Mouse (Mus musculus) urinary bladder, postnatal 10 days (tissue): ENCODE measurements around the gene Hoxb2.

Experiments used
- DNase-seq: peaks from one replicate; pipeline ENCODE4 v3.0.0; 2022; ENCODE audit warnings: low spot score

Hoxb2 gene

DNA sequence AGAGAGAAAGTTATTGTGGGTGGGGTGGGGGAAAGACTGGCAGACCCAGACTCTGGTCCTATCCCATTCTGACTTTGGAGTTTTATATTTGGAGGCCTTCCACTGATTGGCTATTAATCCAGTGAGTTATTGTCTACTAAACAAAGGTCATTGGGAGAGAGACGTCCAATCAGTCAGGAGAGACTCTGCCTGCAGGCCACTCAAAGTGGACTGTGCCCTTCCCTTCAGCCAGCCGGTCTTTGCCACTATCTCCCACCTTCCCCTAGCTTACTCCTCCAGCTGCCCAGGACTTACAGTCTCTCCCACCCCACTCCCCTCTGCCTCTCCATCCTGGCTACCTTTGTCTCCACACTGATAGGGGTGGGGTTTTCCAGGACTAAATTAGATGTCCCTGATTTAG is 13.7 kb upstream of the Hoxb2 start:
- DNase-seq = no peak

DNA sequence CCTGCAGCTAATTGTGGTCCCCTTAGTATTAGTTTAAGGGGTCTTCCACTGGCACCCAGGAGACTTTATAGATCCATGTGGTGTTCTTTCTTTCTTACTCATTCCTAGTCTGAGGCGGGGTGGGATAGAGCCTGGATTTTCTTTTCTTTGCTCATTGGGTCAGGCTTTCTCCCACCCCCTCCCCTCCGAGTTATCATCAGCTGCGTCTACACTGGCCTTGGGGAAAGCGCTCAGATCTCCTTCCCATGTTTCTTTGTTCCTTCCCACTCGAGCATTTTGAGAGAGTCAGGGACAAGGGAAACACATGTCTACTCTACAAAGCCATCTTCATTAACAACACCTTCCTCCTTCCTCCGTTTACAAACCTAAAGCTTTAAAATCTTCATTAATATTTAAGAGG is 13.3 kb upstream of the Hoxb2 start:
- no peak for DNase-seq

DNA sequence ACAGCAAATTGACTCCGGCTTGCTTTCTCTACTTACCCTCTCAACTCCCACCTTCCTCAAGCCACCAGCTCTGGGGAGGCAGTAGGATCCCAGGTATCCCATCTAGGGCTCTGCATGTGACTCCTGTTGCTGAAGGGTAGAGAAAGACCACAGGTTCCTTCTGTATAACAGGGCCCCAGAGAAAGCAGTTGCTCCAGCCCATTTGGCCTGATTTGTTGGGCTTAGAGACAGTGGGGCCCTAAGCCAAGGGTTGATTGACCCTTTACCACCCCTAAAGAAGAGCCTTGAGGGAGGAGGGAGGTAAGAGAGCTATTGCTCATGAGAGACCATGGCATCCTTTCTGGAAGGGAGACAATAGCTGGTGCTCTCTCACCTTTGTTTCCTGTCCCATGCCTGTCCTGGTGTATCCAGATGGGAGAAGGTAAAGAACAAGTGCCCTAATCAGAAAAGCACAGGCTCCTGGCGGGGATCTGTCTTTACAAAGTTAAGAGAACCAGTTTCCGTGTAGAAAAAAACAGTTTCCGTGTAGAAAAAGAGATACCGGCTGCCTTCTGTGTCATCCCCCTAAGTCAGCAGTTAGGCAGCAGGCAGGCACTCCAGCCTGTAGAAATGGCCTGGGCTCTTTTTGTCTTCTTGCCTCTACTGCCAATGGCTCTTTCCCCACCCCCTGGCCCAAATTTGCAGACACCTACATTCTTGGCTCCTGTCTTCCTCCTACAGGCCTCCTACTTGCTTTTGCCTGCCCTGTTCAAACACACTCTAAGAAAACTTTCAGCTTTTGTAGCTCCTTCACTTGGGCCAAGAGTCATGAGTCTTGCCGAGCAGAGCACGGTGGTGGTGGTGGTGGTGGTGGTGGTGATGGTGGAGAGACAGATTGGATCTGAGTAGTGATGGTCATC is 11.1 kb upstream of the Hoxb2 start:
- no peak for DNase-seq

GRCm38 (mm10) chr11:96340698-96341365 is 9.5 kb upstream of the Hoxb2 start:
- DNase-seq = no peak

- no peak for DNase-seq
Observed at GRCm38 (mm10) chr11:96341701-96342575, 8.4 kb upstream of the Hoxb2 start.

- no peak for DNase-seq
Observed at GRCm38 (mm10) chr11:96342576-96342930, 7.8 kb upstream of the Hoxb2 start.

DNA sequence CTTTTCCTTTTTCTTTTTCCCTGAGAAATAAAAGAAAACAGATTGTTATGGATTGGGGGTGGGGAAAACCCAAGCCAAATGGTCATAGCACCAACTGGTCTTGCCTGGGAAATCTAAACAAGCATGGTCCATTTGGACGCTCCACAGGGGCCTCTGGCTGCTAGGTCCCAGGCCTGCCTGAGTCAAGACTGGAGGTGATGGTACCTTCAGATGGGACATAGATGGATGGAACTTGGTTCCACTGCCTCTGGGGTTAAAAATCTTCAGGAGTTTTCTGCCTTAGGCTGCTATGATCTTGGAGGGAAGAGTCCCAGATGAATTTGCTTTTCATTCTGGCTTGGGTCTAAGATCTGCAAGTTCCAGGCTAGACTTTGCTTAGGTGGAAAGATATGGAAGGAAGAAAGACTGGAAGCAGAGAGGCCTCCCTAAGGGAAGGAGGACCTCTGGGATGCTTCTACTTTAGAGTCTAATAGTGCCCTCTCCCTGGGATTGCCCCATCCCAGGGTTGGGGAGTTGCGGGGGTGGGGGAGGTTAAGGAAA is 7.0 kb upstream of the Hoxb2 start:
- DNase-seq = no peak

DNA sequence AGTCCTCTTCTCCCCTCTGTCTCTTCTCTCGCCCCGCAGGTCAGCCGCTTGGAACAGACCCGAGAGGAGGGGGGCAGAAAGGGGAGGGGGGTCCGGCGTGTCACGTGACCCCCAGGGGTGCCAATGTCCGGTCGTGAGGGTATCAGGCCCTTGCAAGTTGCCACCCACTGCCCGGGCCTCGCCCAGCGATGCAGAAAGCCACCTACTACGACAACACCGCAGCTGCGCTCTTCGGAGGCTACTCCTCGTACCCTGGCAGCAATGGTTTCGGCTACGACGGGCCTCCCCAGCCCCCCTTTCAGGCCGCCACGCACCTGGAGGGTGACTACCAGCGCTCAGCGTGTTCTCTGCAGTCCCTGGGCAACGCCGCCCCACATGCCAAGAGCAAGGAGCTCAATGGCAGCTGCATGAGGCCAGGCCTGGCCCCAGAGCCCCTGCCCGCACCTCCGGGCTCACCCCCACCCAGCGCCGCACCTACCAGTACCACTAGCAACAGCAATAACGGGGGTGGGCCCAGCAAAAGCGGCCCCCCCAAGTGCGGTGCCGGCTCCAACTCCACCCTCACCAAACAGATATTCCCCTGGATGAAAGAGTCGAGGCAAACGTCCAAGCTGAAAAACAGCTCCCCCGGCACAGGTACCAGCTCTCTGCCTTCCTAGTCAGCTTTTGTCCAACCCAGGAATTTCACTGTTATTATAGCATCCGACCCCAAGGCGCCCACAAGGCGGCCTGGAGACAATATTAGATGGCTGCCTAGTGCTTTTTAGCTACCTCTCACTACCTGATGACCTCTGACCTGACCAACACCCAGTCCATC is 6.1 kb upstream of the Hoxb2 start:
- no peak for DNase-seq

DNA sequence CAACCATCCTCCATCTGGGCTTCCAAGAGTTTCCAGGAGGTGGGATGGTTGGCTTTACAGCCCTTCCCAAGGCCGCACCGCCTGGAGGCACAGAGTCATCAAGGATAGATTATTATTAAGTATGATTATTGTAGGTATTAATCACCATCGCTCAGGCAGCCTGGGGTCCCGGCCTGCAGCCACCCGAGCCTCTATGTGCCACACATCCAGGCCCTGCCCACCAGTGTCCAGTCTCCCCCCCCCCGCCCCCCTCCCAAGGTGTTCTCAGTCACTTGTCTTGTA is 5.5 kb upstream of the Hoxb2 start:
- no peak for DNase-seq

GRCm38 (mm10) chr11:96345220-96345892 is 5.0 kb upstream of the Hoxb2 start:
- DNase-seq = no peak

- no peak for DNase-seq
Observed at GRCm38 (mm10) chr11:96345893-96346806, 4.2 kb upstream of the Hoxb2 start.

GRCm38 (mm10) chr11:96346916-96347520 is 3.3 kb upstream of the Hoxb2 start:
- no peak for DNase-seq

- no peak for DNase-seq
Observed at GRCm38 (mm10) chr11:96347717-96348116, 2.6 kb upstream of the Hoxb2 start.

DNA sequence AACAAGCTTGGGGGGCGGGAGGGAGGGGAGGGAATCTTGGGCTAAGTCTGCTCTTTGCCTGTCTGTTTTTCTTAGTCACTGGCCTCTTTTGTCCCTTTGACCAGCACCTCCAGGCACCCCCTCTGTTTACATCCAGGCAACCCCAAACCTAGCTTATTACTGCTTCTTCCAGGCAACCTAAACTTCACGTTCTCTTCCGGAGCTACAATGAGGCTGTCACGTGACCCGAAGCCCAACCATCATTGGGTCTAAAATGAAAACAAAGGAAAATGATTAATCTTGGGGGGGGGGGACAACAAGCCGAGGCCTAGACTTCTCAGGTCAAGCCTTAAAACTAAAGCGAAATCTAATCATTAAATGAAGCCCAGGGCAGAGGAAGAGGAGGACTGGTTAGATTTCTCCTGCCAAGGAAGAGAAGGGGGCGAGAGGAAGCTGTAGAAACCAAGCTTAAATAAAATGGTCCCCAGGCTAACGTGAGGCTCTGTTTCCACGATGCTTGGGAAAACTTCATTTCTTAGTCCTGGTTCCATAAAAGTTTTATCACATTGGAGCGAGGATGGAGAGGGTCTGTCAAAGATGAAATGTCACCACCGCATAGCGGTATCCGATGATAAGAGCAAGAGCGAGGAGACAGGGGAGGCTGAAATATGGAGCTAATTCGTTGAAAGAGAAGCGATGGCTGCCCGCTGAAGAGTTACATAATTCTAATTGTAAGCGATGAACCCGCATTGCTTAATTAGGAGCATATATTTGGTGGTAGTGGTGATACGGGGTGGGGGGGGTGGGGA is 2.0 kb upstream of the Hoxb2 start:
- DNase-seq = no peak

DNA sequence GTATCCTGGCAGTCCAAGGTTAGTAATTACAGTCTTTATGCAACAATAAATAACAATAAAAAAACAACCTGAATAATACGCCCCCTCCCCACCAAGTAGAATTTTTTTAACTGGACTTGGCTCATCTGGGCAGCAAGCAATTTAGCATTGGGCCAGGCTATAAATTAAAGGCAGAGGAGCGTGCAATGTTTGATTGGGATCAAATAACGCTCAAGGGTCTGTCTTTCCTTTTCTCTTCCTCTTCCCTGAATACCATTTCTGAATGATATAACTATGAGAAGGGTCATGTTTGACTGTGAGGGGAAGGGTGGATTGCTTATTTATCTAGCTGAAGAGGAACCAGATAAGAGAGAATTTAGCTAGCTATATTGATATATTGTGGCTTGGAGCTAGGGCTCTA is 1.3 kb upstream of the Hoxb2 start:
- no peak for DNase-seq

- DNase-seq = no peak
Observed at GRCm38 (mm10) chr11:96349491-96350340, 609 bp upstream of the Hoxb2 start.

- DNase-seq = no peak
Observed at GRCm38 (mm10) chr11:96350791-96351190, 466 bp downstream of the Hoxb2 start.

- no peak for DNase-seq
Observed at GRCm38 (mm10) chr11:96351312-96351711, 987 bp downstream of the Hoxb2 start.
